Mouse (Mus musculus) ES-E14 (cell line): ENCODE results near the gene Cemip2. TPM values are rescaled to one million over a fixed set of nuclear protein-coding genes. Genes with fewer than 3 reads are reported as not detected.

Source experiments
- DNase-seq: peaks from one replicate; pipeline ENCODE4 v3.0.0-alpha.2; 2013; ENCODE audit warnings: low read depth, low spot score
- H3K27ac ChIP-seq: 2 replicates; pipeline ENCODE4 v1.5.1; 2012; ENCODE audit warnings: low read depth, mild to moderate bottlenecking, low read length, moderate library complexity, mixed read lengths; ENCODE audit not compliant: poor library complexity, insufficient read depth, severe bottlenecking
- H3K36me3 ChIP-seq: 2 replicates; pipeline ENCODE4 v1.6.1; 2012; ENCODE audit warnings: mild to moderate bottlenecking, low read length, moderate library complexity, mixed read lengths; ENCODE audit not compliant: control insufficient read depth, poor library complexity, insufficient read depth, severe bottlenecking
- H3K4me1 ChIP-seq, 2 experiments: fragments of 150-350 bp in 1 of 2; sonication (generic) in 1 of 2; 2 replicates each; pipeline ENCODE4 v1.6.1; 2012; ENCODE audit warnings: low read length in 2 of 2, mild to moderate bottlenecking in 1 of 2, mixed read lengths in 1 of 2; ENCODE audit not compliant: control insufficient read depth in 2 of 2, insufficient read depth in 2 of 2, poor library complexity in 1 of 2
- H3K4me3 ChIP-seq, 2 experiments: fragments of 150-350 bp in 1 of 2; sonication (generic) in 1 of 2; 2 replicates each; pipeline ENCODE4 v1.5.1; 2012; ENCODE audit warnings: low read length in 2 of 2, low read depth in 1 of 2, mild to moderate bottlenecking in 1 of 2, mixed read lengths in 1 of 2; ENCODE audit not compliant: insufficient read depth in 1 of 2, poor library complexity in 1 of 2, severe bottlenecking in 1 of 2
- H3K9ac ChIP-seq: 2 replicates; pipeline ENCODE4 v1.6.1; 2012; ENCODE audit warnings: low read depth, mild to moderate bottlenecking, low read length, mixed read lengths; ENCODE audit not compliant: poor library complexity, insufficient read depth, severe bottlenecking
- H3K9me3 ChIP-seq: fragments of 150-350 bp; sonication (generic); 2 replicates; pipeline ENCODE4 v1.6.1; 2012; ENCODE audit warnings: low read depth, mild to moderate bottlenecking, low read length; ENCODE audit not compliant: control insufficient read depth, insufficient read depth
- CHD2 ChIP-seq: IDR thresholded peaks from 2 replicates; pipeline ENCODE4 v1.6.1; 2014; ENCODE audit warnings: mild to moderate bottlenecking, low read depth, low read length, inconsistent platforms
- HCFC1 ChIP-seq: IDR thresholded peaks from 2 replicates; pipeline ENCODE4 v1.6.1; 2012; ENCODE audit warnings: low read length, inconsistent platforms, borderline replicate concordance; ENCODE audit not compliant: insufficient read depth
- MAFK ChIP-seq: IDR thresholded peaks from 2 replicates; pipeline ENCODE4 v1.6.1; 2014; ENCODE audit warnings: mild to moderate bottlenecking, low read depth, low read length, inconsistent platforms; ENCODE audit not compliant: insufficient read depth
- ZC3H11A ChIP-seq: IDR thresholded peaks from 2 replicates; pipeline ENCODE4 v1.6.1; 2012; ENCODE audit warnings: low read depth, mild to moderate bottlenecking, inconsistent platforms, low read length, borderline replicate concordance
- ZNF384 ChIP-seq: IDR thresholded peaks from 2 replicates; pipeline ENCODE4 v1.6.1; 2012; ENCODE audit warnings: low read depth, low read length, inconsistent platforms
- in situ Hi-C, 2 experiments: fragments of 600-800 bp; cut with MboI; formaldehyde crosslinking; loops; one replicate each; pipeline ENCODE4 v1.15.1; 2025; ENCODE audit warnings: low sequenced_read_pairs in 2 of 2, inconsistent platforms in 1 of 2; ENCODE audit not compliant: unreplicated experiment in 2 of 2
- total RNA-seq: library from RNA; depleted of rRNA; stranded (reverse); fragments of 300-350 nt; gene quantifications from 2 replicates; pipeline ENCODE4 v1.2.3, GENCODE M21; 2012

Cemip2 gene
- total RNA-seq, 1 experiment, result 75.3 TPM

DNA sequence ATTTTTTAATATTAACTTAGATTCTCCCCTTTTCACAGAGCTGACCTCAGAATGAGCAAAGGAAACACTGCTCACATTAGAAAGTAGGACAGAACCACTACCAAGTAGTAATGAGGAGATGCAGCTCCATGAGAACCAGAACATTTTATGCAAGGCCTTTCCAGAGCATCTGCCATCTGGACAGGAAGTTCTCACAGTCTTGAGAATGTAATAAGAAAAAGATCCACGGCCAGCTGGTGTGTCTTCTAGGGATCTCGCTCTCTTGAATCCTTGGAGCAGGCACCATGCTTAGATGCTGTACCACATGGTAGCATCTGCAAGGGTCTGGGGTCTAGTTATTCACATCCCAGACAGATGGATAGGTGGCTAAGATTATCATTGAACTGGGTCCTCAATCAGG lies 90.3 kb downstream of the Cemip2 start:
- no peak for DNase-seq
- Histone ChIP-seq H3K9me3 (no peaks in the 10 kb centered on the region), H3K27ac (no peak overlapping the region), H3K4me1 (no peaks in the 10 kb centered on the region), H3K9ac (no peak overlapping the region), H3K36me3 (no peaks in the 10 kb centered on the region), H3K4me3 (no peak overlapping the region)
- no peak for TF ChIP-seq MAFK
- TF ChIP-seq CHD2, result no peak
- no peak for TF ChIP-seq HCFC1
- TF ChIP-seq ZNF384, result no peak
- no peak for TF ChIP-seq ZC3H11A
- in situ Hi-C loops, result loop anchor here in 1 of 2 experiments (25.0 kb wide), 1 partner anchor 444 kb away; no protein-coding TSS in a partner anchor

DNA sequence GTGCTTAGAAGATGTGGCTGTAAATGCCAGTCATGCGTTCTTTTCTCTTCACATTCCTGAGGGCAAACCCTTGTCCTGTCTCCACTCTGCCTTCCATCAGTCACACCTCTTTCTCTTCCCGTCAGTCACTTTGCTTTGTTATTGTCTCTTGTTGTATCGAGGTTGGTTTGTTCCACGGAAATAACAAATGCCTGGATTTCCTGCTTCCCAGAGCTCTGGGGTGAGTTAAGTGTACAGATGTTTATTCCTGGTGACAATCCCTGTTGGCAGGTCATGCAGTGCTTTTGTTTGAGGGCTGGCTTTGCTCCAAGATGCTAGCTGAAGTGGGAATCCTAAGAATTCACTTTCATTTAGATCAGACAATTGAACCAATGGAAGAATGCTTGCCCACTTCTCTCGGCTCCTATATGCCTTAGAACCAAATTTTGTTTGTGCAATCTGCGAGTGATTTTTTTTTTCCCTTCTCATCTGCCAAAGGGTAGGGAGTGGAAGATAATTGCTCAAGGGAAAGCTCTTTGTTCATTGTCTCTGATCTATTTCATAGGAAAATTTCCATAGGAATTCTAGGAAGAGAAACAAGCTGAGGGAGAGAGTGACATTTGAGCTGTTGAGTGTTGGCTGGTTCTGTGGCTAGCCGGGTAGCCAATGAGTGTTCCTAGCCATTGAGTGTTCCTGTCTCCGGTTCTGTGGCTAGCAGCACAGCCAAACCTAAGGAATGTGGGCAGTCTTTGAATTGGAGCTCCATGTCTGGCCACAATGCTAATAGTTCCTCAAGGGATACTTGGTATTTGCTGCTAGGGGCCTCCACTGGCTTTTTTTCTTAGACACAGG lies 104.2 kb downstream of the Cemip2 start:
- H3K9ac ChIP-seq, result no peak overlapping the region
- in situ Hi-C loops, result no loop called here
- no peak overlapping the region for H3K4me3 ChIP-seq
- peaks cover 2 to 5% of the 10 kb centered on the region in 2 experiments; a peak in 2 of 4 replicates for H3K4me1 ChIP-seq
- DNase-seq, result no peak
- H3K36me3 ChIP-seq, result no peaks in the 10 kb centered on the region
- no peak for TF ChIP-seq MAFK
- TF ChIP-seq ZNF384, result no peak
- no peak for TF ChIP-seq ZC3H11A
- TF ChIP-seq HCFC1, result no peak
- no peak for TF ChIP-seq CHD2
- H3K9me3 ChIP-seq, result no peaks in the 10 kb centered on the region
- H3K27ac ChIP-seq, result no peak overlapping the region

- H3K9ac ChIP-seq, result no peak overlapping the region
- H3K27ac ChIP-seq, result no peak overlapping the region
- H3K4me1 ChIP-seq, result peaks cover 2 to 5% of the 10 kb centered on the region in 2 experiments; a peak in 2 of 4 replicates
- TF ChIP-seq ZC3H11A (no peak), MAFK (no peak), CHD2 (no peak), ZNF384 (no peak), HCFC1 (no peak)
- H3K9me3 ChIP-seq, result no peaks in the 10 kb centered on the region
- DNase-seq, result no peak
- no peaks in the 10 kb centered on the region for H3K36me3 ChIP-seq
- H3K4me3 ChIP-seq, result no peak overlapping the region
- in situ Hi-C loops, result no loop called here
These were observed 104.9 kb downstream of the Cemip2 start for GRCm38 (mm10) chr19:21883053-21883452.

DNA sequence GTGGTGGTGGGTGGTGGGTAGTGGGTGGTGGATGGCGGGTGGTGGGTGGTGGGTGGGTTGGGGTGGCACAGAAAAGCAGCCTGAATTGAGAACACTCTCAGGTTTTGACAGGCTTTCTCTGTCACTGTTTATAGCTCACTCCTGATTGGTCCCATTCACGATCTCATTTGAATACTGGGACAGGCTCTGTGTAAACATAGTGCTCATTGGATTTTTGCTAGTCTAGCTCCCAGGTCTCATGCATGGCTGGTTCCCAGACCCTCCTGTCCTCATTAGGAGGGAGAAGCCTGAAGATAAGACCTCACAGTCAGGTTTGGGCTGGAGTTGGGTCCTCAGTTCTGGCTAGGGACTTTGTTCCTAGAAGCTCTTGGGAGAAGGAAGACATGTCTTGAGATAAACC lies 105.8 kb downstream of the Cemip2 start:
- H3K9ac ChIP-seq, result no peak overlapping the region
- in situ Hi-C loops, result no loop called here

More for the DNA sequence above, 105.8 kb downstream of the Cemip2 start:
- Histone ChIP-seq H3K36me3 (no peaks in the 10 kb centered on the region), H3K9me3 (no peaks in the 10 kb centered on the region), H3K27ac (no peak overlapping the region), H3K4me1 (peaks cover 2 to 5% of the 10 kb centered on the region in 2 experiments; a peak in 2 of 4 replicates), H3K4me3 (no peak overlapping the region)
- no peak for DNase-seq
- TF ChIP-seq CHD2 (no peak), ZC3H11A (no peak), MAFK (no peak), ZNF384 (no peak), HCFC1 (no peak)
